Mouse (Mus musculus): Measurements from ENCODE around the gene Olfr282. TPM values are rescaled to one million over a fixed set of nuclear protein-coding genes. Genes with fewer than 3 reads are reported as not detected.
"Not testable (repeated sequence)": the region's sequence is repeated elsewhere in the genome, so short reads cannot be mapped to it uniquely, and the experiment has no call there.

Gene Olfr282
- total and polyA plus RNA-seq, 3 experiments = not detected

- no peak for DNase-seq
- H3K4me3 ChIP-seq = no peak overlapping the region
- no peaks in the 10 kb centered on the region for H3K4me1 ChIP-seq (ENCODE audit: control insufficient read depth, insufficient read depth, low read length)
- intact Hi-C loops (cut with DNase I) = no loop called here
- H3K27ac ChIP-seq = no peak overlapping the region
- H3K9ac ChIP-seq (ENCODE audit: low read depth, low read length) = no peak overlapping the region
- 88% methylated on average over 10 of the region's 10 CpGs for WGBS
- no peaks in the 10 kb centered on the region for H3K79me2 ChIP-seq (replicated peaks; ENCODE audit: control insufficient read depth, insufficient read depth, low read length)
- TF ChIP-seq EP300 (IDR thresholded peaks at IDR 0.05; ENCODE audit: insufficient read depth, low read depth, low read length) = no peak
- no peaks in the 10 kb centered on the region for H3K27me3 ChIP-seq (ENCODE audit: control insufficient read depth, insufficient read depth, low read length)
- no peaks in the 10 kb centered on the region for H3K36me3 ChIP-seq (ENCODE audit: control insufficient read depth, insufficient read depth, low read length)
These were observed 28.7 kb upstream of the Olfr282 start for GRCm38 (mm10) chr15:98402356-98402755.

GRCm38 (mm10) chr15:98408406-98409060 lies 22.5 kb upstream of the Olfr282 start:
- intact Hi-C loops (cut with DNase I) = no loop called here
- Histone ChIP-seq H3K36me3 (ENCODE audit: control insufficient read depth, insufficient read depth, low read length) (no peaks in the 10 kb centered on the region), H3K27ac (no peak overlapping the region), H3K27me3 (ENCODE audit: control insufficient read depth, insufficient read depth, low read length) (no peaks in the 10 kb centered on the region), H3K9ac (ENCODE audit: low read depth, low read length) (no peak overlapping the region), H3K4me3 (no peak overlapping the region; the same call in 1 of the 2 replicates), H3K4me1 (ENCODE audit: control insufficient read depth, insufficient read depth, low read length) (no peaks in the 10 kb centered on the region), H3K79me2 (replicated peaks; ENCODE audit: control insufficient read depth, insufficient read depth, low read length) (no peaks in the 10 kb centered on the region)
- peak; percentile 54 for TF ChIP-seq CTCF (IDR thresholded peaks at IDR 0.05)
- no peak for TF ChIP-seq EP300 (IDR thresholded peaks at IDR 0.05; ENCODE audit: insufficient read depth, low read depth, low read length)
- peak in 1 of 2 experiments; percentile 27 for DNase-seq
- 59% methylated on average over 17 of the region's 17 CpGs for WGBS

- Histone ChIP-seq H3K27ac (no peak overlapping the region), H3K79me2 (replicated peaks; ENCODE audit: control insufficient read depth, insufficient read depth, low read length) (no peaks in the 10 kb centered on the region), H3K4me1 (ENCODE audit: control insufficient read depth, insufficient read depth, low read length) (no peaks in the 10 kb centered on the region), H3K27me3 (ENCODE audit: control insufficient read depth, insufficient read depth, low read length) (no peaks in the 10 kb centered on the region), H3K9ac (ENCODE audit: low read depth, low read length) (no peak overlapping the region), H3K4me3 (no peak overlapping the region), H3K36me3 (ENCODE audit: control insufficient read depth, insufficient read depth, low read length) (no peaks in the 10 kb centered on the region)
- 85% methylated on average over 2 of the region's 2 CpGs for WGBS
- DNase-seq = no peak
- TF ChIP-seq POLR2A (IDR thresholded peaks at IDR 0.05; ENCODE audit: insufficient read depth, low read depth, low read length) (no peak), EP300 (IDR thresholded peaks at IDR 0.05; ENCODE audit: insufficient read depth, low read depth, low read length) (no peak), CTCF (IDR thresholded peaks at IDR 0.05) (no peak)
- intact Hi-C loops (cut with DNase I) = no loop called here
These were observed 21.4 kb upstream of the Olfr282 start for GRCm38 (mm10) chr15:98409635-98410034.

- no peak for TF ChIP-seq EP300 (IDR thresholded peaks at IDR 0.05; ENCODE audit: insufficient read depth, low read depth, low read length)
- TF ChIP-seq CTCF (IDR thresholded peaks at IDR 0.05) = no peak
- no peak for TF ChIP-seq POLR2A (IDR thresholded peaks at IDR 0.05; ENCODE audit: insufficient read depth, low read depth, low read length)
- Histone ChIP-seq H3K9ac (ENCODE audit: low read depth, low read length) (no peak overlapping the region), H3K4me1 (ENCODE audit: control insufficient read depth, insufficient read depth, low read length) (no peaks in the 10 kb centered on the region), H3K27me3 (ENCODE audit: control insufficient read depth, insufficient read depth, low read length) (no peaks in the 10 kb centered on the region), H3K36me3 (ENCODE audit: control insufficient read depth, insufficient read depth, low read length) (no peaks in the 10 kb centered on the region), H3K4me3 (no peak overlapping the region), H3K27ac (no peak overlapping the region), H3K79me2 (replicated peaks; ENCODE audit: control insufficient read depth, insufficient read depth, low read length) (no peaks in the 10 kb centered on the region)
- 93% methylated on average over 9 of the region's 9 CpGs for WGBS
- intact Hi-C loops (cut with DNase I) = no loop called here
- no peak for DNase-seq
These were observed 20.8 kb upstream of the Olfr282 start for GRCm38 (mm10) chr15:98410249-98410648.

- Histone ChIP-seq H3K36me3 (ENCODE audit: control insufficient read depth, insufficient read depth, low read length) (no peaks in the 10 kb centered on the region), H3K27me3 (ENCODE audit: control insufficient read depth, insufficient read depth, low read length) (no peaks in the 10 kb centered on the region), H3K4me1 (ENCODE audit: control insufficient read depth, insufficient read depth, low read length) (no peaks in the 10 kb centered on the region), H3K27ac (no peak overlapping the region), H3K79me2 (replicated peaks; ENCODE audit: control insufficient read depth, insufficient read depth, low read length) (no peaks in the 10 kb centered on the region), H3K9ac (ENCODE audit: low read depth, low read length) (no peak overlapping the region), H3K4me3 (no peak overlapping the region)
- intact Hi-C loops (cut with DNase I) = no loop called here
- no peak for TF ChIP-seq CTCF (IDR thresholded peaks at IDR 0.05)
- no peak for TF ChIP-seq EP300 (IDR thresholded peaks at IDR 0.05; ENCODE audit: insufficient read depth, low read depth, low read length)
- TF ChIP-seq POLR2A (IDR thresholded peaks at IDR 0.05; ENCODE audit: insufficient read depth, low read depth, low read length) = no peak
- WGBS = 72% methylated on average over 4 of the region's 4 CpGs
- no peak for DNase-seq
These were observed 15.0 kb upstream of the Olfr282 start for GRCm38 (mm10) chr15:98415996-98416395.

- H3K9ac ChIP-seq (ENCODE audit: low read depth, low read length); H3K4me1 ChIP-seq (ENCODE audit: control insufficient read depth, insufficient read depth, low read length); DNase-seq: not testable (repeated sequence)
These were observed 14.2 kb upstream of the Olfr282 start for GRCm38 (mm10) chr15:98416802-98417201.

More at GRCm38 (mm10) chr15:98416802-98417201, 14.2 kb upstream of the Olfr282 start:
- H3K27ac ChIP-seq; H3K4me3 ChIP-seq; intact Hi-C loops (cut with DNase I); H3K36me3 ChIP-seq (ENCODE audit: control insufficient read depth, insufficient read depth, low read length); H3K27me3 ChIP-seq (ENCODE audit: control insufficient read depth, insufficient read depth, low read length); H3K79me2 ChIP-seq (replicated peaks; ENCODE audit: control insufficient read depth, insufficient read depth, low read length): not testable (repeated sequence)

Measured in heart, adult 2 months (tissue).